Mouse (Mus musculus): ENCODE data around the gene Gpr19. TPM values are rescaled to one million over a fixed set of nuclear protein-coding genes. Genes with fewer than 3 reads are reported as not detected.

Gpr19 gene
- total RNA-seq, 1 experiment: 34.7 TPM

- in situ Hi-C loops (cut with MboI; ENCODE audit: low sequenced_read_pairs in 2 of 2, unreplicated experiment in 2 of 2): no loop called here
- no peak overlapping the region for H3K4me3 ChIP-seq (ENCODE audit: insufficient read depth in 1 of 2, low read depth in 1 of 2, low read length in 2 of 2, poor library complexity in 1 of 2, severe bottlenecking in 1 of 2)
- no peaks in the 10 kb centered on the region; the same call in 1 of the 2 replicates for H3K36me3 ChIP-seq (ENCODE audit: control insufficient read depth, insufficient read depth, low read length, poor library complexity, severe bottlenecking)
- no peak overlapping the region for H3K27ac ChIP-seq (ENCODE audit: insufficient read depth, low read depth, low read length, poor library complexity, severe bottlenecking)
- H3K4me1 ChIP-seq (ENCODE audit: control insufficient read depth in 2 of 2, insufficient read depth in 2 of 2, low read length in 2 of 2, poor library complexity in 1 of 2): peaks cover 0 to 16% of the 10 kb centered on the region in 2 experiments; a peak in 2 of 4 replicates
- no peak for DNase-seq (ENCODE audit: low read depth, low spot score)
- TF ChIP-seq ZC3H11A (IDR thresholded peaks at IDR 0.05; ENCODE audit: borderline replicate concordance, low read depth, low read length) (no peak), CHD2 (IDR thresholded peaks at IDR 0.05; ENCODE audit: low read depth, low read length) (no peak), ZNF384 (IDR thresholded peaks at IDR 0.05; ENCODE audit: low read depth, low read length) (no peak), MAFK (IDR thresholded peaks at IDR 0.05; ENCODE audit: insufficient read depth, low read depth, low read length) (no peak), HCFC1 (IDR thresholded peaks at IDR 0.05; ENCODE audit: borderline replicate concordance, insufficient read depth, low read length) (no peak)
- H3K9ac ChIP-seq (ENCODE audit: insufficient read depth, low read depth, low read length, poor library complexity, severe bottlenecking): no peak overlapping the region
- H3K9me3 ChIP-seq (ENCODE audit: control insufficient read depth, insufficient read depth, low read depth, low read length): no peaks in the 10 kb centered on the region
Measured at GRCm38 (mm10) chr6:134860275-134860674, 38.1 kb downstream of the Gpr19 start.

- Histone ChIP-seq H3K9me3 (ENCODE audit: control insufficient read depth, insufficient read depth, low read depth, low read length) (no peaks in the 10 kb centered on the region), H3K36me3 (ENCODE audit: control insufficient read depth, insufficient read depth, low read length, poor library complexity, severe bottlenecking) (no peaks in the 10 kb centered on the region; the same call in 1 of the 2 replicates), H3K27ac (ENCODE audit: insufficient read depth, low read depth, low read length, poor library complexity, severe bottlenecking) (no peak overlapping the region), H3K9ac (ENCODE audit: insufficient read depth, low read depth, low read length, poor library complexity, severe bottlenecking) (no peak overlapping the region), H3K4me3 (ENCODE audit: insufficient read depth in 1 of 2, low read depth in 1 of 2, low read length in 2 of 2, poor library complexity in 1 of 2, severe bottlenecking in 1 of 2) (no peak overlapping the region), H3K4me1 (ENCODE audit: control insufficient read depth in 2 of 2, insufficient read depth in 2 of 2, low read length in 2 of 2, poor library complexity in 1 of 2) (peaks cover 0 to 18% of the 10 kb centered on the region in 2 experiments; a peak in 2 of 4 replicates)
- no peak for TF ChIP-seq CHD2 (IDR thresholded peaks at IDR 0.05; ENCODE audit: low read depth, low read length)
- TF ChIP-seq ZC3H11A (IDR thresholded peaks at IDR 0.05; ENCODE audit: borderline replicate concordance, low read depth, low read length): no peak
- TF ChIP-seq HCFC1 (IDR thresholded peaks at IDR 0.05; ENCODE audit: borderline replicate concordance, insufficient read depth, low read length): no peak
- TF ChIP-seq MAFK (IDR thresholded peaks at IDR 0.05; ENCODE audit: insufficient read depth, low read depth, low read length): no peak
- no peak for TF ChIP-seq ZNF384 (IDR thresholded peaks at IDR 0.05; ENCODE audit: low read depth, low read length)
- in situ Hi-C loops (cut with MboI; ENCODE audit: low sequenced_read_pairs in 2 of 2, unreplicated experiment in 2 of 2): no loop called here
- DNase-seq (ENCODE audit: low read depth, low spot score): no peak
Measured at GRCm38 (mm10) chr6:134859021-134859420, 39.4 kb downstream of the Gpr19 start.

- Histone ChIP-seq H3K27ac (ENCODE audit: insufficient read depth, low read depth, low read length, poor library complexity, severe bottlenecking) (no peak overlapping the region), H3K4me3 (ENCODE audit: insufficient read depth in 1 of 2, low read depth in 1 of 2, low read length in 2 of 2, poor library complexity in 1 of 2, severe bottlenecking in 1 of 2) (no peak overlapping the region), H3K36me3 (ENCODE audit: control insufficient read depth, insufficient read depth, low read length, poor library complexity, severe bottlenecking) (no peaks in the 10 kb centered on the region; the same call in 1 of the 2 replicates), H3K9ac (ENCODE audit: insufficient read depth, low read depth, low read length, poor library complexity, severe bottlenecking) (no peak overlapping the region), H3K4me1 (ENCODE audit: control insufficient read depth in 2 of 2, insufficient read depth in 2 of 2, low read length in 2 of 2, poor library complexity in 1 of 2) (peaks cover 0 to 15% of the 10 kb centered on the region in 2 experiments; a peak in 2 of 4 replicates), H3K9me3 (ENCODE audit: control insufficient read depth, insufficient read depth, low read depth, low read length) (no peaks in the 10 kb centered on the region)
- DNase-seq (ENCODE audit: low read depth, low spot score): no peak
- TF ChIP-seq CHD2 (IDR thresholded peaks at IDR 0.05; ENCODE audit: low read depth, low read length) (no peak), ZC3H11A (IDR thresholded peaks at IDR 0.05; ENCODE audit: borderline replicate concordance, low read depth, low read length) (no peak), ZNF384 (IDR thresholded peaks at IDR 0.05; ENCODE audit: low read depth, low read length) (no peak), HCFC1 (IDR thresholded peaks at IDR 0.05; ENCODE audit: borderline replicate concordance, insufficient read depth, low read length) (no peak), MAFK (IDR thresholded peaks at IDR 0.05; ENCODE audit: insufficient read depth, low read depth, low read length) (no peak)
- in situ Hi-C loops (cut with MboI; ENCODE audit: low sequenced_read_pairs in 2 of 2, unreplicated experiment in 2 of 2): no loop called here
Measured at GRCm38 (mm10) chr6:134855926-134856325, 42.5 kb downstream of the Gpr19 start.

GRCm38 (mm10) chr6:134854782-134855181 is 43.6 kb downstream of the Gpr19 start:
- no peak for TF ChIP-seq ZC3H11A (IDR thresholded peaks at IDR 0.05; ENCODE audit: borderline replicate concordance, low read depth, low read length)
- TF ChIP-seq HCFC1 (IDR thresholded peaks at IDR 0.05; ENCODE audit: borderline replicate concordance, insufficient read depth, low read length): no peak
- no peak for TF ChIP-seq MAFK (IDR thresholded peaks at IDR 0.05; ENCODE audit: insufficient read depth, low read depth, low read length)
- TF ChIP-seq CHD2 (IDR thresholded peaks at IDR 0.05; ENCODE audit: low read depth, low read length): no peak
- no peak for TF ChIP-seq ZNF384 (IDR thresholded peaks at IDR 0.05; ENCODE audit: low read depth, low read length)

More at GRCm38 (mm10) chr6:134854782-134855181, 43.6 kb downstream of the Gpr19 start:
- Histone ChIP-seq H3K27ac (ENCODE audit: insufficient read depth, low read depth, low read length, poor library complexity, severe bottlenecking) (no peak overlapping the region), H3K4me1 (ENCODE audit: control insufficient read depth in 2 of 2, insufficient read depth in 2 of 2, low read length in 2 of 2, poor library complexity in 1 of 2) (peaks cover 0 to 7% of the 10 kb centered on the region in 2 experiments; a peak in 1 of 4 replicates), H3K36me3 (ENCODE audit: control insufficient read depth, insufficient read depth, low read length, poor library complexity, severe bottlenecking) (no peaks in the 10 kb centered on the region; the same call in 1 of the 2 replicates), H3K9ac (ENCODE audit: insufficient read depth, low read depth, low read length, poor library complexity, severe bottlenecking) (no peak overlapping the region), H3K4me3 (ENCODE audit: insufficient read depth in 1 of 2, low read depth in 1 of 2, low read length in 2 of 2, poor library complexity in 1 of 2, severe bottlenecking in 1 of 2) (no peak overlapping the region), H3K9me3 (ENCODE audit: control insufficient read depth, insufficient read depth, low read depth, low read length) (no peaks in the 10 kb centered on the region)
- no peak for DNase-seq (ENCODE audit: low read depth, low spot score)
- in situ Hi-C loops (cut with MboI; ENCODE audit: low sequenced_read_pairs in 2 of 2, unreplicated experiment in 2 of 2): no loop called here
